Mouse (Mus musculus) G1E (cell line): ENCODE results near the gene Coro2a. TPM values are rescaled to one million over a fixed set of nuclear protein-coding genes. Genes with fewer than 3 reads are reported as not detected.

Source experiments
- ATAC-seq: 2 replicates; pipeline ENCODE4 v1.8.0; 2016; ENCODE audit warnings: mild to moderate bottlenecking; ENCODE audit not compliant: insufficient number of reproducible peaks, poor library complexity, low FRiP score, severe bottlenecking; ENCODE audit errors: extremely low read depth
- DNase-seq: peaks from one replicate; pipeline ENCODE4 v3.0.0; 2012; ENCODE audit warnings: low spot score
- H3K27me3 ChIP-seq: 2 replicates; pipeline ENCODE4 v1.6.1; 2012; ENCODE audit warnings: mild to moderate bottlenecking, low read length, inconsistent platforms; ENCODE audit not compliant: insufficient read depth
- H3K36me3 ChIP-seq: replicated peaks from 2 replicates; pipeline ENCODE3; 2012; ENCODE audit warnings: mild to moderate bottlenecking, inconsistent platforms
- H3K4me1 ChIP-seq: 2 replicates; pipeline ENCODE4 v1.6.1; 2012; ENCODE audit warnings: low read depth, low read length, inconsistent platforms, mixed read lengths; ENCODE audit not compliant: insufficient read depth
- H3K4me3 ChIP-seq: 2 replicates; pipeline ENCODE4 v1.5.1; 2012; ENCODE audit warnings: low read depth, mild to moderate bottlenecking, inconsistent platforms, low read length, moderate library complexity, mixed read lengths
- H3K9me3 ChIP-seq: replicated peaks from 2 replicates; pipeline ENCODE4 v1.6.1; 2012; ENCODE audit warnings: inconsistent platforms
- CTCF ChIP-seq: IDR thresholded peaks from 2 replicates; pipeline ENCODE4 v1.5.1; 2012; ENCODE audit warnings: low read depth, low read length, inconsistent platforms, mixed read lengths
- GATA1 ChIP-seq: IDR thresholded peaks from 2 replicates; pipeline ENCODE4 v1.6.1; 2012; ENCODE audit warnings: borderline replicate concordance, low read length, inconsistent platforms, mixed read lengths
- GATA2 ChIP-seq: IDR thresholded peaks from 2 replicates; pipeline ENCODE4 v1.6.1; 2012; ENCODE audit warnings: low read depth, low read length, inconsistent platforms, borderline replicate concordance
- POLR2AphosphoS5 ChIP-seq: IDR thresholded peaks from 2 replicates; pipeline ENCODE4 v1.6.1; 2012; ENCODE audit warnings: low read depth, low read length, inconsistent platforms; ENCODE audit not compliant: insufficient replicate concordance
- TAL1 ChIP-seq: conservative IDR thresholded peaks from 2 replicates; pipeline ENCODE4 v1.6.1; 2012; ENCODE audit warnings: low read depth, low read length, inconsistent platforms, mixed read lengths
- polyA plus RNA-seq: library from polyadenylated mRNA; stranded (reverse); fragments of >175 nt; gene quantifications from 2 replicates; pipeline ENCODE4 v1.2.3, GENCODE M21; 2012
- total RNA-seq, 2 experiments: library from RNA; stranded (forward) in 1 of 2; stranded (reverse) in 1 of 2; fragments of 200-1000 nt in 1 of 2; fragments of >200 nt in 1 of 2; fragmentation: Nextera tagmentation in 1 of 2; gene quantifications; 2 replicates each; pipeline ENCODE4 v1.2.3; 2014 to 2017

Gene Coro2a
- total and polyA plus RNA-seq, 3 experiments = 79.5 to 501 (median 158) TPM

DNA sequence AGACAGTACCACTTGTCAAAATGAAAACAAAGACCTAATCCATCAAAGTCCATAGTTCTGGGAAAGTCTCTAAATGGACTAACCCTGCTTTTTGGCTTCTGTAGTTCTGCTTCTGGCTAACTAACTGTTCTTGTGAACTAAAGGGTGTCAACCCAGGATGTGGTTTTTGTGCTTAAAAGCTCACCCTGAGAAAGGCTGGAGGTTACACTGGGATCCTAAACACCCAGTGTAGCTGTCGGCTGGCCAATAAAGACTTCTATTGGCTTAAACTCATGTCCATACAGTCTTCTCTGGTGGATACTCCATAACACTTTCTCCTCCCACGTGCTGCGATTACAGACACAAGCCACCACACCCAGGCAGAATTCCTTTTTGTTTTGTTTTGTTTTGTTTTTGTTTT, 75.8 kb downstream of the Coro2a start:
- Histone ChIP-seq H3K27me3 (no peaks in the 10 kb centered on the region), H3K4me1 (peaks cover 59% of the 10 kb centered on the region), H3K36me3 (peaks cover 69% of the 10 kb centered on the region), H3K9me3 (peaks cover 7% of the 10 kb centered on the region), H3K4me3 (no peak overlapping the region; the same call in 1 of the 2 replicates)
- TF ChIP-seq GATA2 = no peak
- no peak for ATAC-seq
- DNase-seq = no peak

GRCm38 (mm10) chr4:46523324-46523723, 78.7 kb downstream of the Coro2a start:
- peaks cover 43% of the 10 kb centered on the region for H3K4me1 ChIP-seq
- DNase-seq (no peak), ATAC-seq (no peak)
- no peak overlapping the region for H3K4me3 ChIP-seq
- no peaks in the 10 kb centered on the region for H3K27me3 ChIP-seq
- no peak for TF ChIP-seq POLR2AphosphoS5
- no peak for TF ChIP-seq TAL1
- TF ChIP-seq GATA1 = no peak
- H3K9me3 ChIP-seq = peaks cover 8% of the 10 kb centered on the region
- H3K36me3 ChIP-seq = peaks cover 65% of the 10 kb centered on the region

- peaks cover 70% of the 10 kb centered on the region for H3K36me3 ChIP-seq
- DNase-seq = no peak
- H3K9me3 ChIP-seq = peaks cover 11% of the 10 kb centered on the region
- no peaks in the 10 kb centered on the region for H3K27me3 ChIP-seq
- TF ChIP-seq TAL1 = no peak
- peaks cover 30% of the 10 kb centered on the region for H3K4me1 ChIP-seq
- no peak overlapping the region for H3K4me3 ChIP-seq
- ATAC-seq = no peak
These were observed 80.5 kb downstream of the Coro2a start for GRCm38 (mm10) chr4:46521457-46521856.

GRCm38 (mm10) chr4:46520491-46520890, 81.5 kb downstream of the Coro2a start:
- DNase-seq (no peak), ATAC-seq (no peak)
- no peak overlapping the region for H3K4me3 ChIP-seq
- peaks cover 22% of the 10 kb centered on the region for H3K4me1 ChIP-seq
- TF ChIP-seq CTCF (no peak), POLR2AphosphoS5 (no peak), TAL1 (no peak), GATA1 (no peak), GATA2 (no peak)
- peaks cover 11% of the 10 kb centered on the region for H3K9me3 ChIP-seq
- H3K27me3 ChIP-seq = no peaks in the 10 kb centered on the region
- H3K36me3 ChIP-seq = peaks cover 69% of the 10 kb centered on the region

DNA sequence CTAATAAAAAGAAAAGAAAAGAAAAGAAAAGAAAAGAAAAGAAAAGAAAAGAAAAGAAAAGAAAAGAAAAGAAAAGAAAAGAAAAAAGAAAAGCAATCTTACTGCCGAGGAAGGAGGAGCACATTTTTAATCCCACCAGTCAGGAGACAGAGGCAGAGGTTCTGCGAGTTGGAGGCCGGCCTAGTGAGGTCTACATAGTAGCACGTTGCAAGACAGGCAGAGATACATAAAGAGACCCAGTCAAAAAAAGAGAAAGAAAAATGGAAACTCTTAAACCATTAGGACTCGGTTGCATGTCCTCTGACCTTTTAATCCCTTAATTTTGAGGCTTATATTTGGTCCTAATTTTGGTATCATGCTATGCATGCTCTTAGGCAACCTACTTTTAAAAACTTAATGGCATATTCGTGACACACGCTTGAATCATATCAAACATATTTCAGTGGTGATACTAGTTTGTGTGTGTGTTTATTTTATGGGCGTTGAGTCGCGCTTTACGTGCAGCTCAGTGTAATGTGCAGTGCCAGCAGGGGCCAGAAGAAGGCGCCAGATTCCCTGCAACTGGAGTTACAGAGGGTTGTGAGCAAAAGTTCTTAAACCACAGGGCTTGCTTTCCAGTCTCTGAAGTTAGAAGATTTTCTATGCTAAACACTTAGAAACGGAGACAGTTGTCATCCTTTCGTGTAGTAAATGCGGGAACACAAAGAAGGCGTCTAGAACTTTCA, 94.1 kb downstream of the Coro2a start:
- no peak for TF ChIP-seq GATA1
- TF ChIP-seq POLR2AphosphoS5 = no peak
- TF ChIP-seq TAL1 = no peak
- peak; percentile 92 for TF ChIP-seq CTCF
- no peak for TF ChIP-seq GATA2
- no peaks in the 10 kb centered on the region for H3K9me3 ChIP-seq
- ATAC-seq (peak; percentile 24; the same call in 1 of the 2 replicates), DNase-seq (no peak)
- peaks cover 58% of the 10 kb centered on the region for H3K4me1 ChIP-seq
- peaks cover 51% of the 10 kb centered on the region for H3K36me3 ChIP-seq
- H3K4me3 ChIP-seq = peak overlapping the region; percentile 46; the same call in 1 of the 2 replicates
- H3K27me3 ChIP-seq = no peaks in the 10 kb centered on the region

GRCm38 (mm10) chr4:46506801-46507610, 95.0 kb downstream of the Coro2a start:
- peak overlapping the region; percentile 85 for H3K4me3 ChIP-seq

More at GRCm38 (mm10) chr4:46506801-46507610, 95.0 kb downstream of the Coro2a start:
- H3K4me1 ChIP-seq = peaks cover 65% of the 10 kb centered on the region
- no peaks in the 10 kb centered on the region for H3K9me3 ChIP-seq
- ATAC-seq (peak; percentile 74), DNase-seq (peak; percentile 85)
- TF ChIP-seq TAL1 (no peak; the same call in 1 of the 2 replicates), GATA1 (no peak), CTCF (no peak), POLR2AphosphoS5 (no peak), GATA2 (no peak)
- no peaks in the 10 kb centered on the region for H3K27me3 ChIP-seq
- peaks cover 60% of the 10 kb centered on the region for H3K36me3 ChIP-seq
